Mouse (Mus musculus) cerebellum, adult 11 months (tissue): Measurements from ENCODE around the gene Catip.

Experiments used
- DNase-seq: peaks from one replicate; pipeline ENCODE4 v3.0.0; 2022

Catip gene

GRCm38 (mm10) chr1:74404206-74404605, 42.3 kb downstream of the Catip start:
- no peak for DNase-seq

- DNase-seq = no peak
These were observed 46.9 kb downstream of the Catip start, which contains the start of gene Vil1 for GRCm38 (mm10) chr1:74408589-74409504. TSS of gene Vil1 (plus strand) at chr1:74409376.

GRCm38 (mm10) chr1:74411753-74412325, 49.9 kb downstream of the Catip start:
- DNase-seq = no peak

GRCm38 (mm10) chr1:74412711-74413110, 50.8 kb downstream of the Catip start:
- DNase-seq = no peak

- DNase-seq = no peak
These were observed 53.2 kb downstream of the Catip start for GRCm38 (mm10) chr1:74415143-74415542.
